Mouse (Mus musculus) E14TG2a.4 (cell line): ENCODE measurements around the gene Rab40c.

Source experiments
- CTCF ChIP-seq: conservative IDR thresholded peaks from 2 replicates; pipeline ENCODE4 v1.5.1; 2014; ENCODE audit warnings: low read length
- POU5F1 ChIP-seq: IDR thresholded peaks from 2 replicates; pipeline ENCODE4 v1.6.1; 2014; ENCODE audit warnings: low read length, borderline replicate concordance

GRCm38 (mm10) chr17:25919786-25920642 lies 487 bp upstream of the Rab40c start:
- TF ChIP-seq POU5F1 (no peak), CTCF (no peak)
